Mouse (Mus musculus) liver, adult (tissue): ENCODE results near the gene Hmgb1.

Source experiments
- GATA4 ChIP-seq: IDR thresholded peaks from 2 replicates; pipeline ENCODE4 v1.6.1; 2014; ENCODE audit warnings: mild to moderate bottlenecking, low read length; ENCODE audit not compliant: insufficient replicate concordance

Gene Hmgb1

DNA sequence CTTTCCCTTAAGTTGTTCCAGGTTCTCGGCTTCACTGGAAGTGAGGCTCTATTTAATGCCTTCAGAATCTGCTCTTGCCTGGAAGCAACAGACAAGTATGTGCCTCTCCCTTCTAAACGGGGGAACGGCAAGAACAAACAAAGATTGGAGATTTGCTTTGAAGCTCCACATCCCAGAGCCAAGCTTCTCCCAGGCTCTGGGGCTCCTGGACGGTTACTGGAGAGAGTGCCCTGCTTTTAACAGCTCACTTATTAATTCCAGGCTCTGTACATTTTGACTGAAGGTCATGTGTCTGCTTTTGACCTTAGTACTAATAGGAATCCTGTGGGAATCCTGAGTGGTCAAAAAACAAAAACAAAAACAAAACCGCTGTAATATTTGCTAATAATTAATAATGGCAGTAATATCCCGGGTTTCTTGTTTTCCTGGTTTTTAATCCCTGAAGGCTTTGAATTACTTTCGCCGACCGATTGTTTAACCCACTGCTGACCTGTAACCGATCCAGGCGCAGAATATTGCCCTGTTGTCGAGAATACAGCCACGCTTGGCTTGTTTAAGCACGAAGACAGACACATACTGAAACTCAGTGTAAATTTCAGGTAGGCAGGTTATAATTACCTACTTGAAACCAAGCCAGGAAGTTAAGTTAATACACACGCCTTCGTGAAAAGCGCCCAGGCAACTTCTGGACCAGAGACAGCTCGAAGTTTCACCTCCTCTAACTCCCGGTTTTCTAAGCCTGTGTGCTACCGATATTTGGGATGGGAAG lies 182.1 kb downstream of the Hmgb1 start:
- TF ChIP-seq GATA4: no peak

DNA sequence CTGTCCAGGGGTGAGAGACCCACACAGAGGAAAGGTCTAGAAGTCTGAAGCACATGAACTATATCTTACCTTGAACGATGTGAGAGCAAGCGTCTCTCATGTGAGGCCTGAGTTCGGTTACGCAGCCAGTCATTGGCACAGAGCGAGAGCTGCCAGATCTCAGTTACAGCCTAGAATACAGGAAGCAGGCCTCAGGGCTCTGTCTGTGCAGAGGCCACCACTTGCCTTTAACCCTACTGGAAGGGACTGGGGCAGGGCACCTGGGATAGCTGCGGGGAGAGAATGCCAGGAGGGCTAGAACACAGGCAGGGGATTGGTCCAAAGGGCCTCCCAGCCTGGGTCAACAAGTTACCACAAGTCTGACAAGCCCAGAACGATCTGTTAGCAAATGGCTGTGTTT lies 184.5 kb downstream of the Hmgb1 start:
- TF ChIP-seq GATA4: no peak

DNA sequence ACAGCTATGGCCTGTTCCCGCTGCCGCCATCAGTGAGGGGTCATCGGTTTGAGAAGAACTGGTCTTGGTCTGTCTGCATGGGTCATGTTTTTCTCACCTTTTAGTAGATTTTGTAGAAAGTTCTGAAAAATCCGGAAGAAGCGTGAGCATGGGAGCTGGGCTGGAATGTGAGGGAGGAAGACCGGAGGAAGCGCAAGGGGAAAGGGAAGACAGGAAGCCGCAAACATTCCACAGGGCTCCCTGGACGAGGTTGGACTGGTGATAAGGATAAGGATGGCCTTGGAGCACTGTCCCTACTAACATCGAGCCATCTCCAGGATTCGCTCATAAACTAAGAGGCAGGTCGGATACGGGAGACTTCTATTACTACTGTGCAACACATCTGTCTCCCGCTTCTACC lies 185.8 kb downstream of the Hmgb1 start:
- peak; percentile 89; the same call in 1 of the 2 replicates for TF ChIP-seq GATA4

DNA sequence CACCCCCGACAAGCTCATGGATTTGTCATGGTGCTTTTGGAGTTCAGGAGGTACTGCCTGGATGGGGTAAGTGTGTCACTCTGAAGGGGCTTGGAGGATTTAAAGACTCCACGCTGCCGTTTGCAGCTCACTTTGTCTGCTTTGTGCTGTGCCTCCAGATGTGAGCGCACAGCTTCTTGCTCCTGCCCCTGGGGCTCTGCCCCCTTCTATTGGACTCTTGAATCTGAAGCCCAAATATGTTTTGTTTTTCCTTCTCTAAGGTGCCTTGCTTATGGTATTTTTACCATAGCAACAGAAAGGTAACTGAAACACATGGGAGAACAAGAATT lies 187.6 kb downstream of the Hmgb1 start:
- no peak for TF ChIP-seq GATA4
